In the genomic region with DNA sequence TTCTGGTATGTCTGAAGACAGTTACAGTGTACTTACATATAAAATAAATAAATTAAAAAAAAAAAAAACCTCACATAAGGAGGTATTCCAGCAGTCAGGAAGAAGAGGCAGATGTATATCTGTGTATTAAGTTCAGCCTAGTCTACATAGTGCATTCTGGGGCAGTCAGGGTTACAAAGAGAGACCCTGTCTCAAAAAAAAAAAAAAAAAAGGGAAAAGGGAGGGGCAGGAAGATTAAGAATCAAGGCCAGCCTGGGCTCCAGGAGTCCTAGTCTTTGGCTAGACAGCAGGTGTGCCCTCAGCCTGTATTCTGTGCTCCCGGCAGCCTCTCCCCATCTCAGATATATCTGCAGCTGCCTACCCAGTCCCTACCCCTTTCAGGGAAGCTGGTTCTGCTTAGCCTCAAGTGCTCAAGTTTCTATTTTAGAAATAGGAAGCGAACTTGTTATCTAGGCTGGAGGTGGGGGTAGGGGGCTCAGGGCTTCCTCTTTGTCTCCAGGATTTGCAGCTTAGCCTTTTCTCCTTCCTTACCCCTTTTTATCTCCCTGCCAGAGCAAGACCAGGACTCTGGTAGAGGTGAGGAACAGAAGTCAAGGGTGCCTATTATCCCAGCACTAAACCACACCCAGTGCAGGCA, we compare ENCODE assay signal across 1 mouse cellular context.
TF ChIP-seq lines count a peak whose summit lies in the region.

No protein-coding gene starts in this region.

TF ChIP-seq in MEL, 35 proteins besides CTCF, POLR2A, EP300 and RAD21:
- peak; percentile 96 for TF ChIP-seq MEF2A (IDR thresholded peaks at IDR 0.05; ENCODE audit: extremely low read depth, insufficient replicate concordance, low read depth, low read length, poor library complexity, severe bottlenecking)
- TF ChIP-seq MYC (IDR thresholded peaks at IDR 0.05; ENCODE audit: low read depth, low read length): 0 out of 2 replicates have a peak, but pooled peaks have one; percentile 33
- TF ChIP-seq MYB (IDR thresholded peaks at IDR 0.05; ENCODE audit: low read depth, low read length): 0 out of 2 replicates have a peak, but pooled peaks have one; percentile 37
- no peak for TF ChIP-seq NRF1 (IDR thresholded peaks at IDR 0.05; ENCODE audit: insufficient read depth, low read depth, low read length, poor library complexity, severe bottlenecking)
- peak; percentile 91 for TF ChIP-seq ETS1 (IDR thresholded peaks at IDR 0.05; ENCODE audit: low read depth, low read length)
- TF ChIP-seq MAFK (IDR thresholded peaks at IDR 0.05; ENCODE audit: borderline replicate concordance, low read depth, low read length): peak; percentile 41; the same call in 1 of the 2 replicates
- TF ChIP-seq HCFC1 (IDR thresholded peaks at IDR 0.05; ENCODE audit: low read depth, low read length): peak; percentile 61; the same call in 1 of the 2 replicates
- TF ChIP-seq KAT2A (conservative IDR thresholded peaks at IDR 0.05; ENCODE audit: low read depth, low read length): no peak
- no peak for TF ChIP-seq CHD1 (IDR thresholded peaks at IDR 0.05; ENCODE audit: low read depth, low read length)
- TF ChIP-seq TAL1 (IDR thresholded peaks at IDR 0.05; ENCODE audit: low read length): peak; percentile 16; the same call in 1 of the 2 replicates
- TF ChIP-seq JUND (IDR thresholded peaks at IDR 0.05; ENCODE audit: low read depth, low read length): 0 out of 2 replicates have a peak, but pooled peaks have one; percentile 33
- no peak for TF ChIP-seq E2F4 (IDR thresholded peaks at IDR 0.05; ENCODE audit: borderline replicate concordance, low read depth, low read length)
- peak; percentile 71 for TF ChIP-seq CHD2 (IDR thresholded peaks at IDR 0.05; ENCODE audit: low read length)
- peak; percentile 93 for TF ChIP-seq GATA1 (IDR thresholded peaks at IDR 0.05; ENCODE audit: low read depth, low read length)
- TF ChIP-seq MXI1 (IDR thresholded peaks at IDR 0.05; ENCODE audit: low read depth, low read length): peak; percentile 51; the same call in 1 of the 2 replicates
- TF ChIP-seq TCF12 (IDR thresholded peaks at IDR 0.05; ENCODE audit: low read depth, low read length): peak; percentile 77
- peak; percentile 72 for TF ChIP-seq SIN3A (IDR thresholded peaks at IDR 0.05; ENCODE audit: low read length)
- TF ChIP-seq NELFE (IDR thresholded peaks at IDR 0.05; ENCODE audit: low read depth, low read length): peak; percentile 30; the same call in 1 of the 2 replicates
- TF ChIP-seq BHLHE40 (IDR thresholded peaks at IDR 0.05; ENCODE audit: borderline replicate concordance, low read depth, low read length): peak; percentile 54; the same call in 1 of the 2 replicates
- TF ChIP-seq UBTF (IDR thresholded peaks at IDR 0.05; ENCODE audit: borderline replicate concordance, insufficient read depth, low read depth, low read length): no peak
- peak; percentile 90 for TF ChIP-seq RCOR1 (IDR thresholded peaks at IDR 0.05; ENCODE audit: low read depth, low read length)
- TF ChIP-seq POLR2AphosphoS2 (IDR thresholded peaks at IDR 0.05; ENCODE audit: low read length): no peak
- TF ChIP-seq USF1 (IDR thresholded peaks at IDR 0.05; ENCODE audit: low read depth, low read length): no peak
- TF ChIP-seq SMC3 (IDR thresholded peaks at IDR 0.05; ENCODE audit: low read depth, low read length): 0 out of 2 replicates have a peak, but pooled peaks have one; percentile 15
- TF ChIP-seq USF2 (IDR thresholded peaks at IDR 0.05; ENCODE audit: borderline replicate concordance in 1 of 2, insufficient read depth in 1 of 2, low read depth in 1 of 2, low read length in 2 of 2): no peak
- TF ChIP-seq ELF1 (IDR thresholded peaks at IDR 0.05; ENCODE audit: low read depth, low read length): peak; percentile 72; the same call in 1 of the 2 replicates
- TF ChIP-seq GABPA (IDR thresholded peaks at IDR 0.05; ENCODE audit: low read depth, low read length): no peak
- peak; percentile 75 for TF ChIP-seq ZNF384 (IDR thresholded peaks at IDR 0.05; ENCODE audit: low read depth, low read length)
- no peak for TF ChIP-seq ZC3H11A (IDR thresholded peaks at IDR 0.05; ENCODE audit: low read depth, low read length)
- TF ChIP-seq ZMIZ1 (IDR thresholded peaks at IDR 0.05; ENCODE audit: low read depth, low read length): no peak
- TF ChIP-seq ZKSCAN1 (IDR thresholded peaks at IDR 0.05; ENCODE audit: low read depth, low read length): 0 out of 2 replicates have a peak, but pooled peaks have one; percentile 47
- no peak for TF ChIP-seq POLR2AphosphoS5 (IDR thresholded peaks at IDR 0.05; ENCODE audit: borderline replicate concordance, low read depth, low read length)
- no peak for TF ChIP-seq MAX (IDR thresholded peaks at IDR 0.05; ENCODE audit: low read length)
- peak; percentile 90; the same call in 1 of the 2 replicates for TF ChIP-seq MAZ (IDR thresholded peaks at IDR 0.05; ENCODE audit: low read depth, low read length)
- no peak for TF ChIP-seq TBP (IDR thresholded peaks at IDR 0.05; ENCODE audit: low read depth, low read length)
